Mouse (Mus musculus): ENCODE measurements around the gene Ascl5. TPM values are rescaled to one million over a fixed set of nuclear protein-coding genes. Genes with fewer than 3 reads are reported as not detected.

Ascl5 gene
- polyA plus RNA-seq, 1 experiment from 2014 or later = not detected

- 11% methylated on average over 24 of the region's 24 CpGs for WGBS (ENCODE audit: insufficient replicate concordance)
- Histone ChIP-seq H3K4me2 (peak overlapping the region; percentile 91), H3K4me3 (peak overlapping the region; percentile 96), H3K9me3 (replicated peaks) (no peaks in the 10 kb centered on the region), H3K9ac (peak overlapping the region; percentile 94), H3K4me1 (peaks cover 57% of the 10 kb centered on the region), H3K27me3 (replicated peaks) (no peaks in the 10 kb centered on the region), H3K36me3 (peaks cover 44% of the 10 kb centered on the region), H3K27ac (peak overlapping the region; percentile 91)
- peak; percentile 36 for ATAC-seq
These were observed 32.0 kb upstream of the Ascl5 start for GRCm38 (mm10) chr1:136018390-136019189.

GRCm38 (mm10) chr1:136030201-136030600, 20.4 kb upstream of the Ascl5 start:
- H3K36me3 ChIP-seq = peaks cover 100% of the 10 kb centered on the region
- no peak overlapping the region for H3K4me3 ChIP-seq
- 0 out of 2 replicates have a peak, but pooled peaks cover 10% of the 10 kb centered on the region for H3K4me1 ChIP-seq
- H3K27ac ChIP-seq = no peak overlapping the region
- WGBS (ENCODE audit: insufficient replicate concordance) = 82% methylated on average over 7 of the region's 7 CpGs
- no peak overlapping the region for H3K4me2 ChIP-seq
- H3K27me3 ChIP-seq (replicated peaks) = no peaks in the 10 kb centered on the region
- H3K9ac ChIP-seq = no peak overlapping the region
- ATAC-seq = no peak
- H3K9me3 ChIP-seq (replicated peaks) = no peaks in the 10 kb centered on the region

GRCm38 (mm10) chr1:136031697-136032096, 18.9 kb upstream of the Ascl5 start:
- Histone ChIP-seq H3K27me3 (replicated peaks) (no peaks in the 10 kb centered on the region), H3K4me1 (0 out of 2 replicates have a peak, but pooled peaks cover 10% of the 10 kb centered on the region), H3K4me3 (no peak overlapping the region), H3K9me3 (replicated peaks) (no peaks in the 10 kb centered on the region), H3K9ac (no peak overlapping the region), H3K27ac (no peak overlapping the region), H3K36me3 (peaks cover 93% of the 10 kb centered on the region), H3K4me2 (no peak overlapping the region)
- ATAC-seq = no peak
- WGBS (ENCODE audit: insufficient replicate concordance) = 91% methylated on average over 7 of the region's 8 CpGs

DNA sequence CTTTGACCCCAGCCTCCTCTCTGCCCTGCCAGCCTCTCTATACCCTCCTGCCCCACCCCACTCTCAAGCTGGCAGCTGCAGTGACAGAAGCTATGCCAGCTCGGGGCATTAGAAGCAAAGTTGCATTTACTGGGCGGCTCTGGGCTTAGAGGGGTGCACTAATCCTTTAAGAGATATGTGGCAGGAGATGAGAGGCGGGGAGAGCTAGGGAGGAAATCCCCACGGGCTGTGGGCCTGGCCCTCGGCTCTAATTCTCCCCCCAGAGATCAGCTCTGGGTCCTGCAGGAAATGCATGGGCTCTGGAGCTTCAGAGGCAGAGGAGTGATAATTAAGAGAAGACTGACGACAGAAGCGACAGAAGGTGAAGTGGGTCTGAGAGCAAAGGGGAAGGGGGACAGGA, 17.6 kb upstream of the Ascl5 start:
- Histone ChIP-seq H3K27ac (no peak overlapping the region), H3K27me3 (replicated peaks) (no peaks in the 10 kb centered on the region), H3K9ac (no peak overlapping the region), H3K4me3 (no peak overlapping the region), H3K9me3 (replicated peaks) (no peaks in the 10 kb centered on the region), H3K36me3 (peaks cover 80% of the 10 kb centered on the region), H3K4me2 (no peak overlapping the region), H3K4me1 (0 out of 2 replicates have a peak, but pooled peaks cover 10% of the 10 kb centered on the region)
- no peak for ATAC-seq
- 66% methylated on average over 7 of the region's 7 CpGs for WGBS (ENCODE audit: insufficient replicate concordance)

DNA sequence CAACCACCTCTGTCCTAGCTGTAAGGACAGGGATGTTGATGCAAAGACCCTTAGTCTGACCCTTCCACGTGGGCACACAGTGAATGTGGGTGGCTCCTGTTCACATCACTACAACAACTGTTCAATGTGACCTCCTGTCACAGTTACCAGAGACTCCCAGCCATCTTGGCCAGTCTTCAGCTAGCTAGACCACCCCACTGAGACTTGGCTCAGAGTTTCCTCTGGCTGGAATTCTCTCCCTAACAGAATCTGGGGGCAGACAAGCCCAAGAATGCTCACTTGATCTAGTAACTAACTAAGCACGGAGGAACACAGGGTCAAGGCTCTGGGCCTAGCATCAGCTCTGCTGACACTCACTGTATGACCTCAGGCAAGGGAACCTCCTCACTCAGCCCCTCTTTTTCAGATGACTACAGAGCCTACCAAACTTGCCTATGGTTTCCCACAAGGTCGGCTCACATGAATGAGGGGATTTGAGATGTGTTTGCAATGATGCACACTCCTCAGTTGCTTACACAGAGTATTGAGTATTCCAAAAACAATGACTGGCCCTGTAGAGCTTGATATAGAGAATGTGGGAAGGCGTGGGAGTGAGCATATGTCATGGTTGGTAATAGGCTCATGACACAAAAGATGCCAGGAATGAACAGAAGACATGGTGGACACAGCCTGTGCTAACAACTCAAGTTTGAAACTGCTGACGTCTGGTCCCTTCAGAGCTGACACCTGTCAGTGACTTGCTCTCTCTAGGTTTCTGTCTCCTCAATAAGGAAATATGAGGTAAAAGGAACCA, 11.7 kb upstream of the Ascl5 start:
- no peak for ATAC-seq
- Histone ChIP-seq H3K36me3 (peaks cover 20% of the 10 kb centered on the region), H3K9ac (no peak overlapping the region), H3K9me3 (replicated peaks) (no peaks in the 10 kb centered on the region), H3K4me2 (no peak overlapping the region), H3K27ac (no peak overlapping the region), H3K27me3 (replicated peaks) (peaks cover 52% of the 10 kb centered on the region), H3K4me1 (no peaks in the 10 kb centered on the region), H3K4me3 (no peak overlapping the region)
- 65% methylated on average over 5 of the region's 5 CpGs for WGBS (ENCODE audit: insufficient replicate concordance)

GRCm38 (mm10) chr1:136040452-136040851, 10.2 kb upstream of the Ascl5 start:
- H3K4me3 ChIP-seq = no peak overlapping the region
- no peak overlapping the region for H3K4me2 ChIP-seq
- H3K9ac ChIP-seq = no peak overlapping the region
- 21% methylated on average over 11 of the region's 11 CpGs for WGBS (ENCODE audit: insufficient replicate concordance)
- H3K4me1 ChIP-seq = no peaks in the 10 kb centered on the region
- peaks cover 5% of the 10 kb centered on the region for H3K36me3 ChIP-seq
- no peaks in the 10 kb centered on the region for H3K9me3 ChIP-seq (replicated peaks)
- H3K27me3 ChIP-seq (replicated peaks) = peaks cover 66% of the 10 kb centered on the region
- ATAC-seq = no peak
- no peak overlapping the region for H3K27ac ChIP-seq

DNA sequence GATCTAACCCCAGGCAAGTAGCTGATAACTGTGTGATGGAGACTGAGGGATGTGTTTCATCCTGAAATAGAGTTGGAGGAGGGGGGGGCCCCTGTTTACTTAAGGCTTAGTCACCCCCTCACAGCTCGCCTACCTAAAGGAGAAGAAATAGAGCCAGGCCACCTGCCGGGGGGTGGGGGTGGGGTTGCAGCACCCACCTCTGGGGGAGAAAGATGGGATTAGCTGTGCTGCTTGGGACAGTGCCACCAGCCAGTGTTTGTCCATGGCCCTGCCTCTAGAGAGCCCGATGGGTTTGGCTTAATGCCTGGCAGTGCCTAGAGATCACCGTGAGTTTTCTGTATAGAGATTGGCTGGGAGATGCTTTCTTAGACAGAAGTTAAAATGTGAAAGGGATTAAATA, 9.7 kb upstream of the Ascl5 start:
- H3K4me3 ChIP-seq = no peak overlapping the region
- WGBS (ENCODE audit: insufficient replicate concordance) = 26% methylated on average over 4 of the region's 4 CpGs
- ATAC-seq = no peak

GRCm38 (mm10) chr1:136045774-136046173, 4.8 kb upstream of the Ascl5 start:
- Histone ChIP-seq H3K4me3 (no peak overlapping the region), H3K9me3 (replicated peaks) (no peaks in the 10 kb centered on the region), H3K4me1 (peaks cover 7% of the 10 kb centered on the region; the same call in 1 of the 2 replicates), H3K36me3 (no peaks in the 10 kb centered on the region), H3K27me3 (replicated peaks) (peaks cover 86% of the 10 kb centered on the region), H3K9ac (no peak overlapping the region), H3K27ac (no peak overlapping the region), H3K4me2 (no peak overlapping the region)
- ATAC-seq = no peak
- WGBS (ENCODE audit: insufficient replicate concordance) = 11% methylated on average over 4 of the region's 4 CpGs

More for the DNA sequence above, 9.7 kb upstream of the Ascl5 start:
- Histone ChIP-seq H3K9ac (no peak overlapping the region), H3K4me2 (no peak overlapping the region), H3K4me1 (no peaks in the 10 kb centered on the region), H3K9me3 (replicated peaks) (no peaks in the 10 kb centered on the region), H3K27me3 (replicated peaks) (peaks cover 67% of the 10 kb centered on the region), H3K27ac (no peak overlapping the region), H3K36me3 (peaks cover under 1% of the 10 kb centered on the region; the same call in 1 of the 2 replicates)

GRCm38 (mm10) chr1:136047432-136047831, 3.2 kb upstream of the Ascl5 start:
- Histone ChIP-seq H3K27ac (no peak overlapping the region), H3K9me3 (replicated peaks) (no peaks in the 10 kb centered on the region), H3K27me3 (replicated peaks) (peaks cover 86% of the 10 kb centered on the region), H3K36me3 (no peaks in the 10 kb centered on the region), H3K4me3 (no peak overlapping the region), H3K4me2 (no peak overlapping the region), H3K4me1 (peaks cover 13% of the 10 kb centered on the region), H3K9ac (no peak overlapping the region)
- 0% methylated on average over 2 of the region's 2 CpGs for WGBS (ENCODE audit: insufficient replicate concordance)
- 0 out of 2 replicates have a peak, but pooled peaks have one; percentile 50 for ATAC-seq

DNA sequence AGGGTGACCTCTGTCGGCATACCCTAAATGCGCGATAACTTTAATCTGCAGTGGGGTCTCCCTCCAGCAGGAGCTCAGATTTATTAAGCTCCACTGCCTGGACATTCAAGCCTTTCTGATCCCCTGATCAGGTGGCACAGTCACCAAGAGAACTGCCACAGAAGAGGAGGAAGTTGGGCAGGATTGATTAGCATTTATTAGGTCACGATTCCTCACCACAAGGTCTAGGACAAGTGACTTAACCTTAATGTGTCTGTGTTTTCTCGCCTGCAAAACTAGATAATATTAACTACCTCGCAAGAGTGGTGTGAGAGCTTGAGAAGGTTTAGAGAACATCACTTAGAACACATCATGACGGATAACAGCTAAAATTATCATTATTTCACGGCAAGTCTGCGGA, 2.7 kb upstream of the Ascl5 start:
- Histone ChIP-seq H3K4me1 (peaks cover 13% of the 10 kb centered on the region), H3K9me3 (replicated peaks) (no peaks in the 10 kb centered on the region), H3K27ac (no peak overlapping the region), H3K4me3 (no peak overlapping the region), H3K4me2 (no peak overlapping the region), H3K9ac (no peak overlapping the region), H3K36me3 (no peaks in the 10 kb centered on the region), H3K27me3 (replicated peaks) (peaks cover 86% of the 10 kb centered on the region)
- ATAC-seq = no peak
- WGBS (ENCODE audit: insufficient replicate concordance) = 40% methylated on average over 9 of the region's 9 CpGs

- Histone ChIP-seq H3K9me3 (replicated peaks) (no peaks in the 10 kb centered on the region), H3K4me1 (peaks cover 13% of the 10 kb centered on the region), H3K4me3 (0 out of 2 replicates have a peak overlapping the region, but pooled peaks have one; percentile 6), H3K27me3 (replicated peaks) (peaks cover 86% of the 10 kb centered on the region), H3K36me3 (no peaks in the 10 kb centered on the region), H3K4me2 (peak overlapping the region; percentile 41), H3K9ac (no peak overlapping the region), H3K27ac (no peak overlapping the region)
- no peak for ATAC-seq
- WGBS (ENCODE audit: insufficient replicate concordance) = 5% methylated on average over 36 of the region's 36 CpGs
These were observed 360 bp downstream of the Ascl5 start for GRCm38 (mm10) chr1:136051013-136051315.

GRCm38 (mm10) chr1:136051465-136051864, 861 bp downstream of the Ascl5 start:
- Histone ChIP-seq H3K27ac (no peak overlapping the region), H3K4me1 (peaks cover 13% of the 10 kb centered on the region), H3K4me2 (peak overlapping the region; percentile 41; the same call in 1 of the 2 replicates), H3K27me3 (replicated peaks) (peaks cover 86% of the 10 kb centered on the region), H3K9ac (no peak overlapping the region), H3K4me3 (no peak overlapping the region), H3K9me3 (replicated peaks) (no peaks in the 10 kb centered on the region), H3K36me3 (no peaks in the 10 kb centered on the region)
- WGBS (ENCODE audit: insufficient replicate concordance) = 2% methylated on average over 6 of the region's 6 CpGs
- ATAC-seq = peak; percentile 53; the same call in 1 of the 2 replicates
